Mouse (Mus musculus): ENCODE measurements around the gene Rsrc1.

Gene Rsrc1

DNA sequence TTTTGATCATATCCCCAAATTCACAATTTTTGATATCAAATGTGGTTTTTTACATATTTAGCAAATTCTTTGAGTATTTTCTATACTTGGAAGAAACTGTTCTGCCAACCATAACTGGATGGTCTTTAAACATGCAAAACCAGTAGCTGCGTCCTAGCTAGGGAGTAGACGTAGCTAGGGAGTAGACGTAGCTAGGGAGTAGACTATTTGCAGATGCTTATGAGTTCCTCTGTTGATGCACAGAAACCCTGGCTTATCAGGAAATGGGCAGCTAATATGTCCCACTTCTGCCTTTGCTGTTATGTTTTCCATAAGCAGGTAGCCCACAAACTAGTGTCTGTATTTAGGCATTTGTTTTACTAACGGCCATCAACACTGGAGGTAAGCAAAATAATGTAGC, 298.6 kb downstream of the Rsrc1 start:
- no peak for DNase-seq (ENCODE audit: low read depth, low spot score)

DNA sequence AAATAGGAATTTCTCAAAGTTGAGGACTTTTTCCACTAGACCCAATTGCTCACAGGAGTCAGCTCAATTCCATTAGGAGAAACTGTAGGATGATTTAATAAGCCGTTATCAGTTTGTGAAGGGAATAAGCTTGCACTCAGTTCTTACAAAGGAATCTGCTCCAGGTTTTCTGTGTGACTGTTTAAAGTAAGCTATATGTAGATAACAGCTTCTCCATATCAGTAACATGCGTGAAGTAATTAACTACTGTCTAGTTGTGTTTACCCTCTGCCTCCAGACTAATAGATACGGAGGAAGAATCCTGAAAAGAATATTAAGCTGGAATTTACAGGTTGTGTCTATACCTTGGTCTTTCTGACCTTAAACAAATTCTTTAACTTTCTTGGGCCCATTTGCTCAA, 299.1 kb downstream of the Rsrc1 start:
- DNase-seq (ENCODE audit: low read depth, low spot score): no peak

DNA sequence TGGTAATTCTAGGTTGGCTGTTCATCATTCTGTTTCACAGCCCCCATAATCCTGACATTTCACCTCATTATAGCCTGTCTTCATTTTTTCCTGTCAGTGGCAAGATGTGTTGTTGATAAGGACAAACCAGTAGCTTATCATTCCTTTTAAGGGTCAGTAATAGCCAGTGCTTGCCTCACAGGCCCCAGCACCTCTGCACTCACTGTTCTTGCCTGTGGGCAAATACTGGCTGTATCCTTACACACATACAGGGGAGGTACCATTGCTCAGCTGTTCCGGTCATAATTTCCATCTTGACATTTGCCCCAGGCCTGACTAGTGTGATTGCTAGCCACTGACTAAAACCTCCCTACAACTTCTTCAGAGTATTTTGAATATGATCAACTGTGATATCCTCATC, 302.8 kb downstream of the Rsrc1 start:
- DNase-seq (ENCODE audit: low read depth, low spot score): no peak

GRCm38 (mm10) chr3:67284848-67285247, 303.7 kb downstream of the Rsrc1 start:
- no peak for DNase-seq (ENCODE audit: low read depth, low spot score)

DNA sequence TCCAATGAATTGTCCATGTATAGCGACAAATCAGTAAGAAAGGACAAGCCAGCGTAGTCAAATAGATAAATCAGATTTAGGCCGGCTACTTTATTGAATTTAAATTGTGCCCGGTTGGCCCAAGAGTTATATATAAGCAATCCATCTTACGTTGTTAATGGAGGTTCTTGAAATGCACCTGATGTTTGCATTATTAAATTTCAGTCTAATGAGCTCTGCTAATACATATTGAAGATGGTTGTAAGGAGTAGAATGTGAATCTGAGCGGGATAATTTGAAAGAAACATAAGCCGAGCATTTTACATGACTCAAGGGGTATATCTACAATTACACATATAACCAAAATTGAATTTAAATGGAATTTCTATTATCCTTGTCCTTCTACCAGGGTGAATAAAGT, 307.5 kb downstream of the Rsrc1 start:
- no peak for DNase-seq (ENCODE audit: low read depth, low spot score)

- DNase-seq (ENCODE audit: low read depth, low spot score): no peak
These were observed 308.3 kb downstream of the Rsrc1 start for GRCm38 (mm10) chr3:67289482-67289881.

- DNase-seq (ENCODE audit: low read depth, low spot score): no peak
These were observed 327.5 kb downstream of the Rsrc1 start for GRCm38 (mm10) chr3:67308725-67309124.

DNA sequence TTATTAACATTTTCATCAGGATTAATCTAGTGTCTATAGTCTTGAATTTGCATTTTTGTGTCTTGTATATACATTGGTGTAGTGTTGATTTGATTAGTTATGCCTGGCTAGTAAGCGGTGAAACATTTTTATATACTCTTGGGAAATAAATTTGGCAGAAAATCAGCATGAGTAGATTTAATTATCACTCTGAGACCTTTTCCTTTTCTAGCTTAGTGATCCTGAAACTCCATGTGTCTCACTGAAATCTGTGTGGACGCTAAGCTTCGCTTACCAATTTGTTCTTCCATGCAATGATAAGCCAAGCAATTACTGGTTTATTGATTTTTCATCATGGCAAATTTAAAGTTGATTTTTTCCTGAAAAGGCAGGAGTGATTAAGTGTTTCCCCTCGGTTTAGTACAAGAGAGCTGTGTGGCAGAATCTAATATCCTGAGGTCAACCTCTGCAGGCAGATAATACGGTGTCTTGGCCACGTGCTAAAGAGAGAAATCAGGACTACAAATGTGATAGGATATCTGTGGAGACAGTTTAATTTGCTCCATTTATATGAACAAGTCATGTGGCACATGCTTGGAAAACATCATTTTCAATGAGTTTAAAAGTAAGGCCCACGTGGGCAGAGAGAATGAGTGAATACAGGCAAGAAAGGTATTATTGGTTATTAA, 328.6 kb downstream of the Rsrc1 start:
- no peak for DNase-seq (ENCODE audit: low read depth, low spot score)

GRCm38 (mm10) chr3:67311436-67311835, 330.2 kb downstream of the Rsrc1 start:
- no peak for DNase-seq (ENCODE audit: low read depth, low spot score)

GRCm38 (mm10) chr3:67322422-67322821, 341.2 kb downstream of the Rsrc1 start:
- DNase-seq (ENCODE audit: low read depth, low spot score): no peak

- DNase-seq (ENCODE audit: low read depth, low spot score): no peak
These were observed 358.4 kb downstream of the Rsrc1 start for GRCm38 (mm10) chr3:67339558-67339957.

DNA sequence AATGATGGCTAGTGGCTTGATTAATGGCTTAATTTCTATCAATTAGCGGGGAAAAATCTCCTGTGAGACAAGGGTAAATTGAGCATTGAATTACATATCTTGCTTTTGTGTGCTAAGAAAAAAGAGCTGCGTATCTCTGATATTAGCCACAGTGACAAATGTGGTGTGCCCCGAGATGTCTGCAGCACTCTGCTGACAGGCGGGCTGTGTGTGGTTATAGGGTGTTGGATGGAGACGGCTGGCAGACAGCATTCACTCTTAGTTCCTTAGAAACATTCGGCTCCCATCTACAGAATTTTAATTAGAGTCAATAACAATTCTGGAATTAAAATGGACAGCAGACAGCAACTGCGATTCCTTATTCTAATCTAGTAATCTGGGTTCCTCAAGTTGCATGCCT, 359.7 kb downstream of the Rsrc1 start:
- no peak for DNase-seq (ENCODE audit: low read depth, low spot score)

GRCm38 (mm10) chr3:67343004-67343662, 361.9 kb downstream of the Rsrc1 start:
- DNase-seq (ENCODE audit: low read depth, low spot score): peak; percentile 14

DNA sequence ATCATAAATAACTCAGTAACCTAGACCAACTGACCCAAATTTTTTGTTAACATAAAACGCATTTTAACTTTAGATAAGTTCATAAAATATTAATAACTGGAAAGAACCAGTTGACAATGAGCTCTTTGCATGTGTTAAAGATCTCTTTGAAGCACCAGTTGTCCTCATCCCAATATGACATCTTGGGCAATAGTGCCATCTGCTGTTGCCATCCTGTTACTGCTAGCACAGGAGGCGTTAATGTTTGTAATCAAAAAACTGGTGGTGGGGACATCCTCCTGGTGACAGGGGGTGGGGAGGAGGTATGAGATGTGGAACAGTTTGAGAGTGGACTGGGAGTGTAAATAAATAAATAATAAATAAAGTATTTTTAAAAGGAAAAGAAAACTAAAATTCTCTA, 363.4 kb downstream of the Rsrc1 start:
- peak; percentile 56 for DNase-seq (ENCODE audit: low read depth, low spot score)

GRCm38 (mm10) chr3:67346674-67347073, 365.5 kb downstream of the Rsrc1 start:
- no peak for DNase-seq (ENCODE audit: low read depth, low spot score)

DNA sequence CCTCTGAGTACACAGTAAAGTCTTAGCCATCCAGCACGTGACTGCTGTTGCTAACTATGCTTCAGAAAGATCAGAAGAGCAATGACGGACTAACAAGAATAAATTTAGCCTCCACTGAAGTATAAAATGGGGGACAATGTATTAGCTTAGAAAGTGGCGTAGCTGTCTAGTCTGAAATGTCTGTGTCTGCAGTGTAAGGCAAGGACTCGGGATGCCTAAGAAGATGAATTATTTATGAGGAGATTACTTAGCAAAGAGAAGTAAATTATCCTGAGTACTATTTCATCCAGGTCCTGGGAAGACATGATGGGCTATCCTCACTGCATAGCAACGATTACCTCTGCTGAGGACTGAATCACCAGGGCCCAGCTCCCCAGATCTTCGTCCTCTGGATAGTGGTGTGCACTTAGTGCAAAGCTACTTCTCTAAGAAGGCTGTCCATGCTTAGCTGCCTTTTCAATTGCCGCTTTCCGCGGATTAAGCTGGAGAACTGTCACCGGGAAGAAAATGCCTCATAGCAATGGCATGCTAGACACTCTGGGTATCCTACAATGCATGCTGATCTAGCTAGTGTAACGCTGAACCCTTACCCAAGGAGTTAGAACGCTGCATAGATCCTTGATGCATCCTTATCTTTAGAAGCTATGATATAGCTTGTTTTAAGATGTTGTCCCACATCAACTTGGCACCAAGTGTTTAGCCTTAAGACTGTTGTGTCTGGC, 370.4 kb downstream of the Rsrc1 start:
- no peak for DNase-seq (ENCODE audit: low read depth, low spot score)

DNA sequence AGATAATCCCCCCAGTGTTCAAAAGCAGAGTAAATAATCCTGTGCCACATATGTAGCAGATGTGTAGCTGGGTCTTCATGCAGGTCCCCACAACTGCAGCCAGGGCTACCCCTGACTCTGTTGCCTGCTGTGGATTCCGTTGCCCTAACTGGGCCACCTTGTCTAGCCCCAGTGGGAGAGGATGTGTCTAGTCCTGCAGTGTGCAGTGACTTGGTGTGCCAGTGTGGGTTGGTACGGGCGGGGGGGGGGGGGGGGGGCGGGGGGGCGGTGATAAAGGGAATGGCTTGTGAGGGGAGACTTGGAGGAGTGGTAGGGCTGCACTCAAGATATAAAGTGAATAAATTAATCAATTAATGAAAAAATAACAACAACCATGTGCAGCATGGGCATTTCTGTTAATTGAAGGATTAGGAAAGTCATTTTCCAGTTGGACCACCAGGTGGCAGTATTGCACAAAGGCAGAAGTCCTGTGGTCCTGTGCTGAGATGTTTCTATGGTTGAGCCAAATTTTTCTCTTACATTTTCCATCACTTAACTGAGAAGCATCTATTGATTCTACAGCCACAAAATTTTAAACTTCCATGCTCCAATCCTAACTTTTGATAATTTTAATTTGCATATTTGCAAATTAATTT, 371.1 kb downstream of the Rsrc1 start:
- peak; percentile 45 for DNase-seq (ENCODE audit: low read depth, low spot score)

- DNase-seq (ENCODE audit: low read depth, low spot score): no peak
These were observed 371.6 kb downstream of the Rsrc1 start for GRCm38 (mm10) chr3:67352763-67353149.

DNA sequence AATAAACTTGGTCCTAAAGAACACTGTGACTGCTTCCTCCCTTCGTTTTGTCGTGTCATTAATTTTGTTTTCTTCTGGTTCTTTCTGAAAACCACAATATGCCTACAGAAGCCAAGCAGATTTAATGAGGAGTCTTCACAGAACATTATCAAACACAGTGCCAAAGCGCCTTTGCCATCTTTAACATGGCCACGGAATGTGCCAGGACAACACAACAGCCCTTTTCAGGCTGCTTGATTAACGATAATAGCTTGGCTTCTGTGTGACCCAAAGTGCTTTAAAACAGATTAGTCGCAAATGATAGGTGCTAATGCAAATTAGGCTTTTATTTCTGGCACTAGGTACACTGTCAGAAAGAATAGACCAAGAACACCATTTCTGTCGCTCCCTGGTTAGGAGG, 377.2 kb downstream of the Rsrc1 start:
- DNase-seq (ENCODE audit: low read depth, low spot score): no peak

DNA sequence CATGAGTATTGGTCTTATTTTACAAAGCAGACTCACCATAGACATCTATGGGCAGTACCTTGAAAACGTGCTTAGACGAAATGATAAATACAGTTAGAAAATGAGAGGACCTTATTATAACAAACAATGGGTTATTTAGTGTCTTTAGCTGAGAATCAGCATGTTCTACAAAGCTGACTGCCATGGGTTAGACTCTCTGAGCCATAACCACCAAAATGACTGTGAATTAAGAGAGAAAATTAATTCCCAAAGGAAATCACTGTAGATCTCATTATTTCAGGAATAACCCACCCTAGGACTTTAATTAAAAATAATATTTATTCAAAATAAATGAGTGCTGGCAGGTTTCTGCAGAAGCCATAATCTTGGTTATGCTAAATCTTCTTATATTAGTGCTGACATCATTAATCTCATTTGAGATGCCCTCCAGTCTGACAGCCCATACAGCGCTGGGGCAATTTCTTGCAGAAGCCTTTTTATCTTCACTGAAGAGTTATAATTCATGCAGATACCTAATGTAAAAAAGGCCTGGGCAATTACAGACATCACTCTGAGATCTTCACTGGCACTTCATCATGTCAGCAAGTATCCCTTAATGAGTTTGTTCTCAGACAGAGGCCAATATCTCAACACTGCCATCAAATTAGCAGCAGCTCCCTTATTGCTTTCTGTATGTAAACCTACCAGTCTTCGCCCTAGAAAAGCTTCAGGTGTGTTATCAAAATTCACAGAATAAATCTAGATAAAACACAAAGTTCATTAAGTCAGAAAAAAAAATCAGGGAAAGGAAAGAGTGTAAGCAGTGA, 385.1 kb downstream of the Rsrc1 start:
- DNase-seq (ENCODE audit: low read depth, low spot score): no peak

DNA sequence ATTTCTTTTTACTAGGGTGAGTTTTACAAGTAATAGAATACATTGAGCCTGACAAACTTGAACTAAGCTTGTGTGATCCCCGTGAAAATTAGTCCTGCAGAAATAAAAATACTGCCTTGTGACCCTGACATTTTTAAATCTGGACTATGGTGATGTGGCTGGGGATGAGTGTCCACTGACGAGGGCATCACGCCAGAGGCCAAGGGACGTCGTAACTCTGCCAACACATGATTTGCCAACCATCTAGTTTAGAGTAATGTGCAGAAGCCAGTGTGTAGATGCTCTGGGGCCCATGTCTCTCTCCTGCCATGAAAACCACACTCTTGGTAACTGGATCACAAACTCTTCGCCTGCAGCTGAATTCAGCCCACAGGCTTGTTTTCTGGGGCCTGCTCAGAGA, 386.3 kb downstream of the Rsrc1 start:
- DNase-seq (ENCODE audit: low read depth, low spot score): no peak

Data from ES-CJ7 (cell line).